Mouse (Mus musculus) retina, embryonic 14.5 days (tissue): ENCODE measurements at regions not wholly inside any gene's neighbourhood (a gene's known extent, or its start where the extent isn't known, plus 50 kb on each side); places are given as distances from the start of the nearest gene placed in this dataset.

Experiments used
- DNase-seq: peaks from one replicate; pipeline ENCODE4 v3.0.0-alpha.2; 2015; ENCODE audit warnings: low spot score

DNA sequence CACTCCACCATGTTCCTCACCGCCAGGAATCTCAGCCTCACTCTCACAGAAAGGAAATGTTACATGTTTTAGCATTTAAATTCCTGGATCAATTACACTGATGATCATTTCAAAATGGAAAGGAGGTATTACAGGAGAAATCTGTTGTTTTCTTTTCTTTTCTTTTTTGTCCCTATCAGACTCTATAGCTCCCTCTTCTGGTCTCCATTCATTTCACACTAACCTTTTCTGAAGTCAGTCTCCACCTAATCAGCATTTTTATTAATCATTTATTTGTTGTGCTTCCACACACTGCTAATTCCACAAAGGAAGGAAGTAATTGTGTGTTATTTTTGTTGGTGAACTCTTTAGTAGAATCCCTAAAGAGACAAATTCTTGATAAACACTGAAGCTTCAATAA lies 130.5 kb upstream of the Car10 start:
- DNase-seq, result peak; percentile 29

DNA sequence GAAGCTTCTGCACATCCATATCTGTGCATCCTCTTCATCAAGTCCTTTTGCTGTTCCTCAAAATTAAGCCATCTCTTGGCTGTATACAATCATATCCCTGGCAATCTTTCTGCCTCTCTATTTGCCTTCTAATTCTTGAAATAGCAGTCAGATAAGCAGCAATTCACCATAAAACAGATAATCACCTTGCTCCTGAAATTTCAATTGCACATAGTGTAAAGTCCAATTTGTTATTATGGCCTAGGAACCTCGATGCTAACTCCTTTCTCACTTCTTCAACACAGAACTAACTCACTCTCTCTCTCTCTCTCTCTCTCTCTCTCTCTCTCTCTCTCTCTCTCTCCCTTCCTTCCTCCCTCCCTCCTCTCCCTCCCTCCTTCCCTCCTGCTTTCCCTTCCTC lies 98.2 kb upstream of the Car10 start:
- DNase-seq, result no peak

DNA sequence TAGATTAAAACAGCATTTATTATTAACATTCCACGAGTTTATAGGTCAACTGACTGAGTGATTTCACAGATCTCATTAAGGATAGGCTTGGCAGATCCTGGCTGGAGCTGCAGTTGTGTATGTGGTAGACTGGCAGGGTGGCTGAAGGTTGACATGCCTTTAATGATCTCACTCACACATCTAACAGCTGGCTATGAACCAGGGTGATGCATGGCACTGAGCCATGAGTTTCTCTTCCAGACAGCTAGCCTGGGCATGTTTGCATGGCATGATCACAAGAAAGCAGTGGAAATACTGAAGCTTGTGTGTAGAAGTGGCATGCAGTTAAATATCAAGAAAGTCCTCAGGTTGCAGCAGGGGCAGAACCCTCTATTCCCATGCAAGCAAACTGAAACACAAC lies 91.8 kb upstream of the Car10 start:
- DNase-seq, result no peak

DNA sequence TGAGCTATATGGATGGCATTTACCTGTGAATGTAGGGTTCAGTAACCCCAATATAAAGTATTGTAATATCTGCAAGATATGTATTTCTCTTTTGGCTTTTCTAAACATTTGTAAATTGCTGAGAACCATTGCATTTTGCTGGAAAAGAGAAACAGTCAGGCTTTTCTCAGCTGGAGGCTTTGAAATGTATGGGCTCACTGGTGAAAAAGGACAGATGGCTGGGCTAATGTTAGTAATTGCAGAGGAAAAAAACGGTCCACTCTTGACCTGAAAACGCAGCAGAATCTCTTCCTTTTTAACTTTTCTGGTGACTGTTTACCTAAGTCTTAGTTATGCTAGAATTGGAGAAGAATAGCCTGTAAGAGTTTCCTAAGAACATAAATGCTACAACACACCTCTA lies 71.8 kb upstream of the Car10 start:
- DNase-seq, result no peak

DNA sequence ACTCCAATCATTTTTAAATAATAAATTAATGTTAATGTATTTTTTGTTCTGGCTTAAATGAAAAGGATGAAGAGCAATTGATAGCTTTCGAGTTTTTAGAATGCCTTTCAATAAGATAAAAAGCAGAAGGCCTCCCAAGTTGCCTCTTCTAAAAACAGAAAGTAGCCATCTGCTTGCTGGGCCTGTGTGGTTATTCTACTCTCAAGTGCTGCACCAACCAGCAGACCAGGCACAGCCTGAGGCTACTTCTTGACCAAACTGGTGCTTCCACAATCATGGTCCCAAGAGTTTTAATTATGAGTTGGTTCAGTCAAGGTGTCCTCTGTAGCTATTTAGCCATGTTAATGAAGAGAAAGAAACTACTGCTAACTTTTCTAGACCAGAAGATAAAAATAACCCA lies 62.3 kb upstream of the Car10 start:
- no peak for DNase-seq

DNA sequence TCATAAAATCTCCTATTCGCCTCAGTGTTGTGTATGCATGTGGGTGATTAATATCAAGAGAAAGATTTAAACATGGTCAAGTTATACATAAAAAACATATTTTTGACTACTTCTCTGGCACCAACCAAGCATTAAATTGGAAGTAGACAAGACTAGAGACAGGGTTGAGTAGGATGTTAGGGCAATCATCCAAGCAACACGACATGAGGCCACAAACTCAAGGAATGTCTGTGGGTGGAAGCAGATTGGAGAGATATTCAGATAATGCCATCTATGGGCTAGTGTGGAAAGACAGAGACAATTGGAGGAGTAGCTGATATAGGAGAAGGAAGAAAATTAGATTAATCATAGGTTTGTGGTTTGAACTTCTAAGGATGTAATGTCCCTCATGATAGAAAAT lies 60.0 kb upstream of the Car10 start:
- no peak for DNase-seq

DNA sequence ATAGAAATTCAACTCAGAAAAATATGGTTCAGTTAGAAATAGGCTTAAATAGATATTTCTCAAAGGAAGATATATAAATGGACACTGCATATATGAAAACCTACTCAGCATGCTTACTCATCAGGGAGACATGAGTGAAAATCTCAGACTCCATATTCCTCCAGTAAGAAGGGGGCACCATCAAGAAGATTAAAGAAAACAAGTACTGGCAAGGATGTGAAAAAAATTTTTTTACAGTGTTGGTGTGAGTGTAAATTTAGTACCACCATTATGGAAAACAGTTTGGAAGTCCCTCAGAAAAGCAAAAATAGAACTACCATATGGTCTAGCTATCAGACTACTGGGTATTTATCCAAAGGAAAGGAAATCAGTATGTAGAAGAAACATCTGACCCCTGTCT lies 58.5 kb upstream of the Car10 start:
- DNase-seq, result no peak

DNA sequence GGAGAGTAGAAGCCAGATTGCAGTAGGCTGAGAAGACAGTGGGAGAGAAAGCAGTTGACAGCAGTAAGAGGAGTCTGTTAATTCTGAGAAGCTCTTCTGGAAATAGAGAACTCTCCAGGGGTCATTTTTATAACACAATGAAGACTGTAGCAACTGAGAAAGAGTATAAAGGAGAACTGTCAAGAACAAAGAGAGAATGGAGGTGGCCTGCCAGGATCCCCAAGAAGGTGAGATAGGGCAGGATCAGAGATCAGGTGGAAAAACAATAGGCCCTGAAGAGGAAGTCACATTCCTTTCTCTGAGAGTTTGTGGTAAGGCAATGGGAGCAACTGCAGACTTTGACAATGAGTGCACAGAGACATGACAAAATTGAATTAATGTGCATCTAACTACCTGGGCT lies 57.0 kb upstream of the Car10 start:
- DNase-seq, result no peak

DNA sequence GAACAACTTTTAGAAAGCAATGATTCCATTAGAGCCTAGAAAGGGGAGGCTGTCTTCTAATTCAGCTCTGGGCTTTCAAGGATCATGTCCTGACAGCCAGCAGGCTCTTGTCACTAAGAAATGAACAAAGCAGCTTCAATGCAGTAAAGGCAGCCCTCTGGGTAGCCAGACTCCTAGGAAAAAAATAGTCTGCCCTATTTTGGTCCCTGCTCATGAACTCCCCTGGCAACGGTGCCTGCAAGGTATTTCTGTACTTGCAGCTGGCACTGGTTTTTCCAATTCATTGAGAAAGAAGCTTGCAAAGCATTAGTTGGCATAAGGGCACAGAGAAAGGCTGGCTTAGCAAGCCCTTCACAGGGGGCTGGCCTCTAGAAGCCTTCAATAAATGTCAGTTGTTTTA lies 52.8 kb upstream of the Car10 start:
- no peak for DNase-seq
